Mouse (Mus musculus) heart, embryonic 15.5 days (tissue): Measurements from ENCODE around the gene Cd207. TPM values are rescaled to one million over a fixed set of nuclear protein-coding genes. Genes with fewer than 3 reads are reported as not detected.
"Not testable (repeated sequence)": the region's sequence is repeated elsewhere in the genome, so short reads cannot be mapped to it uniquely, and the experiment has no call there.

Experiments
- ATAC-seq: fragments of 200-750 bp; cut with Nextera tagmentation; replicated peaks from 2 replicates; pipeline ENCODE4 v1.8.0; 2017; ENCODE audit warnings: low read depth, moderate TSS enrichment; ENCODE audit not compliant: insufficient number of reproducible peaks, insufficient read depth, low FRiP score
- H3K27ac ChIP-seq: fragments of 300-500 bp; sonication (generic); 2 replicates; pipeline ENCODE4 v1.5.1; 2015; ENCODE audit warnings: mild to moderate bottlenecking, inconsistent platforms
- H3K27me3 ChIP-seq: fragments of 300-500 bp; sonication (generic); 2 replicates; pipeline ENCODE4 v1.6.1; 2015; ENCODE audit warnings: inconsistent platforms
- H3K36me3 ChIP-seq: fragments of 300-500 bp; sonication (generic); 2 replicates; pipeline ENCODE4 v1.6.1; 2015; ENCODE audit warnings: mild to moderate bottlenecking, inconsistent platforms
- H3K4me1 ChIP-seq: fragments of 300-500 bp; sonication (generic); replicated peaks from 2 replicates; pipeline ENCODE4 v1.6.1; 2015; ENCODE audit warnings: inconsistent platforms
- H3K4me2 ChIP-seq: fragments of 300-500 bp; sonication (generic); 2 replicates; pipeline ENCODE4 v1.6.1; 2015; ENCODE audit warnings: inconsistent platforms, mild to moderate bottlenecking, moderate library complexity
- H3K4me3 ChIP-seq: fragments of 300-500 bp; sonication (generic); 2 replicates; pipeline ENCODE4 v1.5.1; 2015; ENCODE audit warnings: mild to moderate bottlenecking, inconsistent platforms
- H3K9ac ChIP-seq: fragments of 300-500 bp; sonication (generic); 2 replicates; pipeline ENCODE4 v1.6.1; 2015; ENCODE audit warnings: mild to moderate bottlenecking, inconsistent platforms
- H3K9me3 ChIP-seq: fragments of 300-500 bp; sonication (generic); replicated peaks from 2 replicates; pipeline ENCODE4 v1.6.1; 2016; ENCODE audit warnings: inconsistent platforms
- WGBS: fragments of 180-500 bp; shearing (Covaris S2); methylation state at CpG from one replicate; pipeline ENCODE4 v1.1.7; 2015; ENCODE audit warnings: mixed read lengths; 5-methylcytosine and 5-hydroxymethylcytosine counted together
- polyA plus RNA-seq: library from polyadenylated mRNA; unstranded; fragments of >200 nt; fragmentation: Nextera tagmentation; extraction: Ambion mirVana; gene quantifications from 2 replicates; pipeline ENCODE4 v1.2.1, GENCODE M21; 2015

Cd207 gene
- polyA plus RNA-seq, 1 experiment from 2014 or later, result 0.26 TPM

DNA sequence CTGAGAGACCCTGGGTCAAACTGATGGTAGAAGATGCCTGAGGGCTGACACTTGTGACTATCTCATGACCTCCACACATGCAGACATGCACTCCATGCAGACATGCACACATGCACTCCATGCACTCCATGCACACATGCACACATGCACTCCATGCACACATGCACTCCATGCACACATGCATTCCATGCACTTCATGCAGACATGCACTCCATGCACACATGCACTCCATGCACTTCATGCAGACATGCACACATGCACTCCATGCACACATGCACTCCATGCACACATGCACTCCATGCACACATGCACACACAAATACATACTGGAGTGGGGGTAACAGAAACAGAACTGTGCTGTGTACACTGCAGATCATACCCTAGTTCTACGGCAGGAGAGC is 42.3 kb downstream of the Cd207 start:
- WGBS, result 89% methylated on average over 1 of the region's 1 CpGs
- H3K4me2 ChIP-seq, result no peak overlapping the region
- H3K27me3 ChIP-seq, result no peaks in the 10 kb centered on the region
- H3K27ac ChIP-seq, result no peak overlapping the region
- ATAC-seq, result no peak
- no peak overlapping the region for H3K4me3 ChIP-seq
- H3K9me3 ChIP-seq, result no peaks in the 10 kb centered on the region
- H3K36me3 ChIP-seq, result no peaks in the 10 kb centered on the region
- no peak overlapping the region for H3K9ac ChIP-seq
- no peaks in the 10 kb centered on the region; the same call in 1 of the 2 replicates for H3K4me1 ChIP-seq

GRCm38 (mm10) chr6:83634631-83635030 is 43.0 kb downstream of the Cd207 start:
- H3K4me3 ChIP-seq, H3K4me2 ChIP-seq, H3K4me1 ChIP-seq, H3K27me3 ChIP-seq, ATAC-seq, H3K9me3 ChIP-seq, H3K36me3 ChIP-seq, H3K9ac ChIP-seq, H3K27ac ChIP-seq: not testable (repeated sequence)
- 33% methylated on average over 4 of the region's 4 CpGs for WGBS

GRCm38 (mm10) chr6:83634106-83634505 is 43.6 kb downstream of the Cd207 start:
- H3K4me3 ChIP-seq, ATAC-seq: not testable (repeated sequence)
- WGBS, result 42% methylated on average over 5 of the region's 5 CpGs

GRCm38 (mm10) chr6:83631815-83632214 is 45.8 kb downstream of the Cd207 start:
- H3K4me2 ChIP-seq, result no peak overlapping the region
- WGBS, result 73% methylated on average over 4 of the region's 4 CpGs

More at GRCm38 (mm10) chr6:83634106-83634505, 43.6 kb downstream of the Cd207 start:
- H3K4me2 ChIP-seq, H3K27me3 ChIP-seq, H3K4me1 ChIP-seq, H3K9me3 ChIP-seq, H3K36me3 ChIP-seq, H3K9ac ChIP-seq, H3K27ac ChIP-seq: not testable (repeated sequence)

DNA sequence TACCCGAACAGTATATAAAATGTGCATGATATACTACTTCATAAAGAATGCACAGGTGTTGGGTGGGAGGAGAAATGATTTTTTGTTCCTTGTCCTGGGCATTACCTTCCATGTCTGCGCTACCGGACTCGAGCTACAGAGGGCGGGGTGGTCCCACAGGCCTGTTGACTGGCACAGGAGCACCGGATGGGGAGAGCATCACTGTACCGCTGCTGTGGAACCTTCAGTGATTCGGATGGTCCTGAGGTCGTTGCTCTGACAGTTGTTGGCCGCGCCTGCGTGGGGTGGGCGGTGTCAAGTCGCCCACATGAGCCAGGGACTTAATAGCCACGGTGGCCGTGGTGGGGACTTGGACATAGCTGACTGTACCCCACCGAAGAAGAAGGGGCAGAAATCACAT is 50.9 kb downstream of the Cd207 start:
- H3K36me3 ChIP-seq, result no peaks in the 10 kb centered on the region
- no peaks in the 10 kb centered on the region for H3K4me1 ChIP-seq
- H3K27me3 ChIP-seq, result peaks cover 4% of the 10 kb centered on the region; the same call in 1 of the 2 replicates
- no peak overlapping the region for H3K27ac ChIP-seq
- no peak overlapping the region for H3K4me3 ChIP-seq
- H3K4me2 ChIP-seq, result no peak overlapping the region
- no peaks in the 10 kb centered on the region for H3K9me3 ChIP-seq
- no peak overlapping the region for H3K9ac ChIP-seq
- no peak for ATAC-seq
- 62% methylated on average over 17 of the region's 17 CpGs for WGBS

More at GRCm38 (mm10) chr6:83631815-83632214, 45.8 kb downstream of the Cd207 start:
- H3K27me3 ChIP-seq, result no peaks in the 10 kb centered on the region
- H3K4me1 ChIP-seq, result no peaks in the 10 kb centered on the region; the same call in 1 of the 2 replicates
- H3K9ac ChIP-seq, result no peak overlapping the region
- H3K9me3 ChIP-seq, result no peaks in the 10 kb centered on the region
- H3K27ac ChIP-seq, result no peak overlapping the region
- H3K36me3 ChIP-seq, result no peaks in the 10 kb centered on the region
- no peak overlapping the region for H3K4me3 ChIP-seq
- ATAC-seq, result no peak

Other genes starting within 250 kb of the Cd207 start
- gene Tet3, start 218.8 kb downstream of the Cd207 start, polyA plus RNA-seq, result 26.2 and 37.5 TPM in 2 replicates
- 48.2 and 61.0 TPM in 2 replicates for gene Dguok, start 170.9 kb downstream of the Cd207 start, polyA plus RNA-seq
- 17.5 and 41.6 TPM in 2 replicates for gene Actg2, start 141.6 kb downstream of the Cd207 start, polyA plus RNA-seq
- gene Stambp, start 105.1 kb downstream of the Cd207 start, polyA plus RNA-seq, result 22.0 and 23.6 TPM in 2 replicates
- gene Clec4f, start 21.7 kb downstream of the Cd207 start, polyA plus RNA-seq, result 0.19 and 0.50 TPM in 2 replicates
- gene Vax2, start 33.4 kb upstream of the Cd207 start, polyA plus RNA-seq, result not detected in 2 replicates
- 0.16 TPM in 1 of 2 replicates, not detected in the other for gene Atp6v1b1, start 65.1 kb upstream of the Cd207 start, polyA plus RNA-seq
- gene Ankrd53, start 84.8 kb upstream of the Cd207 start, polyA plus RNA-seq, result 0.10 and 0.24 TPM in 2 replicates
- gene Tex261, start 98.0 kb upstream of the Cd207 start, polyA plus RNA-seq, result 74.6 and 76.4 TPM in 2 replicates
- 61.2 and 65.0 TPM in 2 replicates for gene Nagk, start 117.1 kb upstream of the Cd207 start, polyA plus RNA-seq
- gene Paip2b, start 153.9 kb upstream of the Cd207 start, polyA plus RNA-seq, result 13.1 and 15.3 TPM in 2 replicates
- gene Zfp638, start 189.3 kb upstream of the Cd207 start, polyA plus RNA-seq, result 40.6 TPM in 2 replicates